Mouse (Mus musculus) forebrain, embryonic 10.5 days (tissue): ENCODE results near the gene Mad2l2. TPM values are rescaled to one million over a fixed set of nuclear protein-coding genes. Genes with fewer than 3 reads are reported as not detected.

ENCODE experiments used
- DNase-seq: peaks from one replicate; pipeline ENCODE4 v3.0.0-alpha.2; 2017; ENCODE audit warnings: low spot score; ENCODE audit errors: extremely low spot score
- H3K27ac ChIP-seq: fragments of 300-500 bp; sonication (generic); 2 replicates; pipeline ENCODE4 v1.5.1; 2016; ENCODE audit warnings: mild to moderate bottlenecking
- H3K27me3 ChIP-seq: fragments of 300-500 bp; sonication (generic); 2 replicates; pipeline ENCODE4 v1.6.1; 2016; ENCODE audit warnings: mild to moderate bottlenecking; ENCODE audit not compliant: poor library complexity, severe bottlenecking
- H3K36me3 ChIP-seq: fragments of 300-500 bp; sonication (generic); replicated peaks from 2 replicates; pipeline ENCODE4 v1.6.1; 2016; ENCODE audit warnings: mild to moderate bottlenecking, moderate library complexity
- H3K4me1 ChIP-seq: fragments of 300-500 bp; sonication (generic); 2 replicates; pipeline ENCODE4 v1.6.1; 2016
- H3K4me3 ChIP-seq: fragments of 300-500 bp; sonication (generic); 2 replicates; pipeline ENCODE4 v1.5.1; 2016; ENCODE audit warnings: mild to moderate bottlenecking, moderate library complexity
- H3K9me3 ChIP-seq: fragments of 300-500 bp; sonication (generic); 2 replicates; pipeline ENCODE4 v1.6.1; 2016; ENCODE audit warnings: mild to moderate bottlenecking, moderate library complexity
- WGBS: fragments of 180-500 bp; shearing (Covaris S2); methylation state at CpG from one replicate; pipeline ENCODE4 v1.1.7; 2016; 5-methylcytosine and 5-hydroxymethylcytosine counted together
- polyA plus RNA-seq: library from polyadenylated mRNA; unstranded; fragments of >200 nt; fragmentation: Nextera tagmentation; extraction: Ambion mirVana; gene quantifications from 2 replicates; pipeline ENCODE4 v1.2.1, GENCODE M21; 2016

Gene Mad2l2
- polyA plus RNA-seq, 1 experiment from 2014 or later = 61.8 TPM

GRCm38 (mm10) chr4:148091181-148091580, 39.0 kb upstream of the Mad2l2 start:
- no peak for DNase-seq
- peaks cover 34% of the 10 kb centered on the region for H3K4me1 ChIP-seq
- H3K4me3 ChIP-seq = no peak overlapping the region
- 88% methylated on average over 1 of the region's 1 CpGs for WGBS
- H3K36me3 ChIP-seq = no peaks in the 10 kb centered on the region
- no peaks in the 10 kb centered on the region for H3K9me3 ChIP-seq
- no peak overlapping the region for H3K27ac ChIP-seq
- H3K27me3 ChIP-seq = no peaks in the 10 kb centered on the region

- no peak for DNase-seq
- H3K27ac ChIP-seq = no peak overlapping the region
- peaks cover 18% of the 10 kb centered on the region for H3K4me1 ChIP-seq
- H3K9me3 ChIP-seq = no peaks in the 10 kb centered on the region
- H3K27me3 ChIP-seq = no peaks in the 10 kb centered on the region
- 93% methylated on average over 11 of the region's 11 CpGs for WGBS
- H3K36me3 ChIP-seq = no peaks in the 10 kb centered on the region
- H3K4me3 ChIP-seq = no peak overlapping the region
Measured at GRCm38 (mm10) chr4:148092551-148093271, 37.5 kb upstream of the Mad2l2 start.

GRCm38 (mm10) chr4:148094161-148094560, 36.0 kb upstream of the Mad2l2 start:
- Histone ChIP-seq H3K4me1 (peaks cover 4% of the 10 kb centered on the region), H3K27me3 (no peaks in the 10 kb centered on the region), H3K27ac (no peak overlapping the region), H3K36me3 (no peaks in the 10 kb centered on the region), H3K9me3 (no peaks in the 10 kb centered on the region), H3K4me3 (no peak overlapping the region)
- WGBS = 84% methylated on average over 5 of the region's 5 CpGs
- DNase-seq = no peak

- H3K27ac ChIP-seq = no peak overlapping the region
- H3K4me1 ChIP-seq = no peaks in the 10 kb centered on the region
- 82% methylated on average over 4 of the region's 4 CpGs for WGBS
- DNase-seq = no peak
- H3K27me3 ChIP-seq = 0 out of 2 replicates have a peak, but pooled peaks cover under 1% of the 10 kb centered on the region
- no peaks in the 10 kb centered on the region for H3K9me3 ChIP-seq
- H3K4me3 ChIP-seq = no peak overlapping the region
- no peaks in the 10 kb centered on the region for H3K36me3 ChIP-seq
Measured at GRCm38 (mm10) chr4:148095081-148095480, 35.1 kb upstream of the Mad2l2 start.

- WGBS = 93% methylated on average over 2 of the region's 2 CpGs
- peaks cover 19% of the 10 kb centered on the region for H3K27me3 ChIP-seq
- H3K27ac ChIP-seq = no peak overlapping the region
Measured at GRCm38 (mm10) chr4:148097936-148098335, 32.2 kb upstream of the Mad2l2 start.

GRCm38 (mm10) chr4:148098666-148099065, 31.5 kb upstream of the Mad2l2 start:
- no peak for DNase-seq
- Histone ChIP-seq H3K27ac (no peak overlapping the region), H3K4me1 (peaks cover 21% of the 10 kb centered on the region), H3K27me3 (peaks cover 19% of the 10 kb centered on the region), H3K9me3 (no peaks in the 10 kb centered on the region), H3K4me3 (no peak overlapping the region), H3K36me3 (peaks cover 3% of the 10 kb centered on the region; the same call in 1 of the 2 replicates)
- WGBS = 94% methylated on average over 3 of the region's 3 CpGs

More at GRCm38 (mm10) chr4:148097936-148098335, 32.2 kb upstream of the Mad2l2 start:
- peaks cover 3% of the 10 kb centered on the region; the same call in 1 of the 2 replicates for H3K36me3 ChIP-seq
- DNase-seq = no peak
- H3K4me1 ChIP-seq = peaks cover 21% of the 10 kb centered on the region
- no peaks in the 10 kb centered on the region for H3K9me3 ChIP-seq
- no peak overlapping the region for H3K4me3 ChIP-seq

- H3K4me1 ChIP-seq = peaks cover 21% of the 10 kb centered on the region
- H3K27ac ChIP-seq = peak overlapping the region; percentile 83
- H3K36me3 ChIP-seq = peaks cover 3% of the 10 kb centered on the region; the same call in 1 of the 2 replicates
- peak overlapping the region; percentile 44 for H3K4me3 ChIP-seq
- peak; percentile 77 for DNase-seq
- WGBS = 18% methylated on average over 29 of the region's 29 CpGs
- H3K27me3 ChIP-seq = peaks cover 19% of the 10 kb centered on the region
- H3K9me3 ChIP-seq = no peaks in the 10 kb centered on the region
Measured at GRCm38 (mm10) chr4:148101801-148102527, 28.2 kb upstream of the Mad2l2 start.

- WGBS = 75% methylated on average over 3 of the region's 3 CpGs
Measured at GRCm38 (mm10) chr4:148104146-148104545, 26.0 kb upstream of the Mad2l2 start.

GRCm38 (mm10) chr4:148107621-148108291, 22.4 kb upstream of the Mad2l2 start:
- H3K9me3 ChIP-seq = no peaks in the 10 kb centered on the region
- H3K4me3 ChIP-seq = no peak overlapping the region
- 0 out of 2 replicates have a peak, but pooled peaks cover 3% of the 10 kb centered on the region for H3K36me3 ChIP-seq
- H3K27ac ChIP-seq = no peak overlapping the region
- no peak for DNase-seq
- 82% methylated on average over 22 of the region's 22 CpGs for WGBS
- H3K27me3 ChIP-seq = no peaks in the 10 kb centered on the region; the same call in 1 of the 2 replicates
- H3K4me1 ChIP-seq = peaks cover 4% of the 10 kb centered on the region; the same call in 1 of the 2 replicates

More at GRCm38 (mm10) chr4:148104146-148104545, 26.0 kb upstream of the Mad2l2 start:
- Histone ChIP-seq H3K36me3 (peaks cover 3% of the 10 kb centered on the region; the same call in 1 of the 2 replicates), H3K27me3 (peaks cover 19% of the 10 kb centered on the region), H3K4me1 (peaks cover 25% of the 10 kb centered on the region), H3K4me3 (no peak overlapping the region), H3K27ac (no peak overlapping the region), H3K9me3 (no peaks in the 10 kb centered on the region)
- DNase-seq = no peak

GRCm38 (mm10) chr4:148108565-148109100, 21.6 kb upstream of the Mad2l2 start:
- H3K36me3 ChIP-seq = 0 out of 2 replicates have a peak, but pooled peaks cover 3% of the 10 kb centered on the region
- H3K27me3 ChIP-seq = peaks cover 5% of the 10 kb centered on the region
- peaks cover 4% of the 10 kb centered on the region; the same call in 1 of the 2 replicates for H3K4me1 ChIP-seq
- DNase-seq = no peak
- no peak overlapping the region for H3K4me3 ChIP-seq
- no peaks in the 10 kb centered on the region for H3K9me3 ChIP-seq
- WGBS = 82% methylated on average over 7 of the region's 7 CpGs
- no peak overlapping the region for H3K27ac ChIP-seq

GRCm38 (mm10) chr4:148109215-148109614, 21.0 kb upstream of the Mad2l2 start:
- peaks cover 4% of the 10 kb centered on the region; the same call in 1 of the 2 replicates for H3K4me1 ChIP-seq
- no peak overlapping the region for H3K27ac ChIP-seq
- H3K9me3 ChIP-seq = no peaks in the 10 kb centered on the region
- peaks cover 11% of the 10 kb centered on the region for H3K27me3 ChIP-seq
- no peak overlapping the region for H3K4me3 ChIP-seq
- 0 out of 2 replicates have a peak, but pooled peaks cover 3% of the 10 kb centered on the region for H3K36me3 ChIP-seq
- DNase-seq = no peak
- 88% methylated on average over 5 of the region's 5 CpGs for WGBS

GRCm38 (mm10) chr4:148112519-148112918, 17.7 kb upstream of the Mad2l2 start:
- Histone ChIP-seq H3K4me3 (no peak overlapping the region), H3K27ac (no peak overlapping the region), H3K27me3 (peaks cover 25% of the 10 kb centered on the region), H3K4me1 (peaks cover 19% of the 10 kb centered on the region), H3K9me3 (peaks cover 3% of the 10 kb centered on the region; the same call in 1 of the 2 replicates), H3K36me3 (0 out of 2 replicates have a peak, but pooled peaks cover 3% of the 10 kb centered on the region)
- no peak for DNase-seq
- WGBS = 86% methylated on average over 12 of the region's 12 CpGs
